Mouse (Mus musculus) MEL (cell line): ENCODE measurements at regions not wholly inside any gene's neighbourhood (a gene's known extent, or its start where the extent isn't known, plus 50 kb on each side); places are given as distances from the start of the nearest gene placed in this dataset.

Experiments
- CTCF ChIP-seq, 3 experiments: IDR thresholded peaks in 2 of 3; conservative IDR thresholded peaks in 1 of 3; 2 replicates each; pipeline ENCODE4 v1.5.1; 2011 to 2012; ENCODE audit warnings: low read length in 3 of 3, low read depth in 2 of 3, mild to moderate bottlenecking in 2 of 3, improper control_type of control experiment in 1 of 3, inconsistent platforms in 1 of 3, mixed read lengths in 1 of 3, moderate library complexity in 1 of 3; ENCODE audit not compliant: control insufficient read depth in 1 of 3, insufficient read depth in 1 of 3, poor library complexity in 1 of 3, severe bottlenecking in 1 of 3
- EP300 ChIP-seq, 2 experiments: IDR thresholded peaks; 2 replicates each; pipeline ENCODE4 v1.6.1; 2011; ENCODE audit warnings: improper control_type of control experiment in 2 of 2, low read length in 2 of 2, low read depth in 1 of 2, mild to moderate bottlenecking in 1 of 2
- GATA1 ChIP-seq: IDR thresholded peaks from 2 replicates; pipeline ENCODE4 v1.6.1; 2011; ENCODE audit warnings: low read depth, low read length, improper control_type of control experiment
- POLR2A ChIP-seq, 2 experiments: IDR thresholded peaks; 2 replicates each; pipeline ENCODE4 v1.6.1; 2011 to 2012; ENCODE audit warnings: low read length in 2 of 2, mild to moderate bottlenecking in 2 of 2, control low read depth in 1 of 2, improper control_type of control experiment in 1 of 2, low read depth in 1 of 2, moderate library complexity in 1 of 2; ENCODE audit not compliant: control insufficient read depth in 1 of 2, insufficient read depth in 1 of 2, poor library complexity in 1 of 2
- POLR2AphosphoS5 ChIP-seq: IDR thresholded peaks from 2 replicates; pipeline ENCODE4 v1.6.1; 2012; ENCODE audit warnings: low read depth, borderline replicate concordance, mild to moderate bottlenecking, inconsistent platforms, low read length, moderate library complexity, mixed read lengths
- TCF12 ChIP-seq: IDR thresholded peaks from 2 replicates; pipeline ENCODE4 v1.6.1; 2014; ENCODE audit warnings: low read depth, mild to moderate bottlenecking, inconsistent platforms, low read length, improper control_type of control experiment, moderate library complexity
- USF2 ChIP-seq, 2 experiments: IDR thresholded peaks; 2 replicates each; pipeline ENCODE4 v1.6.1; 2011 to 2012; ENCODE audit warnings: improper control_type of control experiment in 2 of 2, low read length in 2 of 2, borderline replicate concordance in 1 of 2, inconsistent platforms in 1 of 2, low read depth in 1 of 2, mild to moderate bottlenecking in 1 of 2; ENCODE audit not compliant: insufficient read depth in 1 of 2

DNA sequence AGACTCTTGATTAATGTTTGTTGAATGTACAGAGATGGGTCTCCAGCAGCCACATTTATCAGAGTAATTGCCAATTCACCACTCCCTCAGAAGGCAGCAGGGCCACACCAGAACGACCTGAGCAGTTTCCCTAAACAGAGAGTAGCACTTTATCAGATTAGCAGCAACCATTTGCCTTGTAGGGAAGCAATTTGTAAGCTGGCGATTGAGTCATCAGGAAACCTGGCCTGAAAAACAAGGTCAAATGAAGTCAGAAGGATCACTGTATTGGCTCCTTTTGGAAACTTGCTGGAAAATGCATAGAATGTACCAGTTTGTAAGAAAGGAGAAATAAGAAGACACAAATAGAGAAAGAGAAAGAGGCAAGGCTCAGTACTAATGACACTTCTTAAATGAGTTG is 295.1 kb downstream of the Qdpr start:
- no peak for TF ChIP-seq CTCF (IDR thresholded peaks at IDR 0.05 in 2 of 3, conservative IDR thresholded peaks at IDR 0.05 in 1 of 3; ENCODE audit: control insufficient read depth in 1 of 3, insufficient read depth in 1 of 3, low read depth in 2 of 3, low read length in 3 of 3, poor library complexity in 1 of 3, severe bottlenecking in 1 of 3)
- TF ChIP-seq USF2 (IDR thresholded peaks at IDR 0.05; ENCODE audit: borderline replicate concordance in 1 of 2, insufficient read depth in 1 of 2, low read depth in 1 of 2, low read length in 2 of 2): no peak
- TF ChIP-seq POLR2AphosphoS5: no peak
- no peak for TF ChIP-seq POLR2A (IDR thresholded peaks at IDR 0.05; ENCODE audit: control insufficient read depth in 1 of 2, insufficient read depth in 1 of 2, low read depth in 1 of 2, low read length in 2 of 2, poor library complexity in 1 of 2)
- TF ChIP-seq TCF12: no peak
- TF ChIP-seq GATA1: no peak
- no peak for TF ChIP-seq EP300 (IDR thresholded peaks at IDR 0.05; ENCODE audit: low read depth in 1 of 2, low read length in 2 of 2)
